Mouse (Mus musculus): ENCODE measurements at regions not wholly inside any gene's neighbourhood (a gene's known extent, or its start where the extent isn't known, plus 50 kb on each side); places are given as distances from the start of the nearest gene placed in this dataset.
A peak's percentile ranks its signal among the peaks of the same experiment; 100 is the strongest.
"Not testable (repeated sequence)": the region's sequence is repeated elsewhere in the genome, so short reads cannot be mapped to it uniquely, and the experiment has no call there.

DNA sequence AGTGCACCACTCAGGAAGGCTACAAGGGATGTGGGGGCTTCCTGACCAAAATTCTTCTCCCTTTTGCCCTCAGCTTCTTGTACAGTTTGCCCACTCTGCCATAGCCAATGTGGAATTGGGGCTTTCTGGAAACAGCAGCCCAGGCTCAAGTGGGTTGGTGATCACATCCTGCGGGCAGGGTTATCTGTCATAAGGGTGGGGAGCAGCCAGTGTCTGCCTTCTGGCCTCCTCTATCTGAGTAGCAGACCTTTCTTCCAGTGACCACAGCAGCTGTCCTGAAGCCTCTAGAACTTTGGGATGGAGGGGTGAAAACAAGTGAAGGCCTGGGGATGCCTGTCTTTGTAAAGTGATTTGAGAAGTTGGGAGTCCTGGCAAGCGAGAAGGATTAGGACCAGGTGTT is 228.2 kb downstream of the Bcl11a start:
- 85% methylated on average over 2 of the region's 2 CpGs for WGBS
- ATAC-seq = no peak
- H3K4me2 ChIP-seq (ENCODE audit: low read length) = no peak overlapping the region
- H3K9me3 ChIP-seq (ENCODE audit: control insufficient read depth, low read length) = 0 out of 2 replicates have a peak, but pooled peaks cover 3% of the 10 kb centered on the region
- H3K9ac ChIP-seq (replicated peaks; ENCODE audit: low read depth, low read length) = no peak overlapping the region
- no peaks in the 10 kb centered on the region for H3K27me3 ChIP-seq (replicated peaks; ENCODE audit: control insufficient read depth, insufficient read depth, low read length)
- no peak overlapping the region for H3K27ac ChIP-seq (ENCODE audit: low read length)
- no peak overlapping the region for H3K4me3 ChIP-seq (replicated peaks; ENCODE audit: low read length)
- H3K36me3 ChIP-seq (ENCODE audit: control insufficient read depth, insufficient read depth) = no peaks in the 10 kb centered on the region
- peaks cover 8% of the 10 kb centered on the region for H3K4me1 ChIP-seq (replicated peaks; ENCODE audit: control insufficient read depth, insufficient read depth, low read length)

DNA sequence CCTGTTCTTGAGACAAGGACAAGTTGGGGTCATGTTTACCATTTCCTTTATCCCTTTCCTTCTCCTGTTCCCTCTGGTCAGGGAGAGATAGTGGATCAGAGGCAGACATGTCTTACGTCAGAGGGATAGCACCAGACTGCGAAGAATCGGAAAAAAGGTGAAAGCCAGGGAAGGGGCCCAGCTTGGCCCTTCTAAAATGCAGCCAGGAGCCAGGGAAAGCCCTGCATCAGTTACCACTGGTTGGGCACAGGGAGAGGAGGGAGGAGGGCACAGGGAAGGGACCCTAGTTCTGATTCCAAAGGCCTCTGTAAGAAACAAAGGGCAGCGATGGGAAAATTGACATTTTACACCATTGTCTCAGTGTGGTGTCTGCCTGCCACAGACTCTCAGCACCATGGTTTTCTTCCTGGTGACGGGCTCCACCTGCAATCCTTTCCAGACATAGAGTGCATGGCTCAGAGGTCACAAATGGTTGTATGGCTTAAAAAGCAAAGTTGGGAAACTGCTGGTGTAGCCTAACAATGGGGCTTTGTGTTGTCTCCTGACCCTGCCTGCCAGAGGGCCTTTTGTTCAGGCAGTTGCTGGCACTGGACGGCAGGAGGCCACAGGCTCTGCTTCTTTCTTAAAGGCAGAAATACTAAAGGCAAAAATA is 229.9 kb downstream of the Bcl11a start:
- Histone ChIP-seq H3K4me3 (replicated peaks; ENCODE audit: low read length) (no peak overlapping the region), H3K4me1 (replicated peaks; ENCODE audit: control insufficient read depth, insufficient read depth, low read length) (peaks cover 8% of the 10 kb centered on the region), H3K9ac (replicated peaks; ENCODE audit: low read depth, low read length) (no peak overlapping the region), H3K27ac (ENCODE audit: low read length) (no peak overlapping the region), H3K9me3 (ENCODE audit: control insufficient read depth, low read length) (0 out of 2 replicates have a peak, but pooled peaks cover 3% of the 10 kb centered on the region), H3K4me2 (ENCODE audit: low read length) (no peak overlapping the region), H3K27me3 (replicated peaks; ENCODE audit: control insufficient read depth, insufficient read depth, low read length) (no peaks in the 10 kb centered on the region), H3K36me3 (ENCODE audit: control insufficient read depth, insufficient read depth) (no peaks in the 10 kb centered on the region)
- no peak for ATAC-seq
- WGBS = 29% methylated on average over 6 of the region's 6 CpGs

DNA sequence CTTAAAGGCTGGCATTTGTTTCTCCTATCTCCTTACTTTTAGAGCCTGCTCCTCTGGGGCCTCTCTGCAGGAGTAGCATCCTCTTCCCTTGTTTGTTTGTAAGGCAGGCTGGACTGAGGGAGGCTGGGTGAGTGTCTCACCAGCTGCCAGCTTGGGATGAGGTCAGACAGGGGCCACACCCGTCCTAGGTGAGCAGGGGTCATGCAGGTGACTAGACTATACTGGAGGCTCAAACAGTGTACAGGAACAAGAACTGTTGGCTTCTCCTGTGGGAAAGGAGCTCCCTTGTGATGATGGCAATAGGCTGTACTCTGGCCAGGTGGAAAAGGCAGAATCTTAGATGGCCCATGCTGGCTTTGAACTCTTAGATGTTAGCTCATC is 230.4 kb downstream of the Bcl11a start:
- Histone ChIP-seq H3K4me1 (replicated peaks; ENCODE audit: control insufficient read depth, insufficient read depth, low read length) (peaks cover 8% of the 10 kb centered on the region), H3K4me2 (ENCODE audit: low read length) (no peak overlapping the region), H3K27me3 (replicated peaks; ENCODE audit: control insufficient read depth, insufficient read depth, low read length) (no peaks in the 10 kb centered on the region), H3K27ac (ENCODE audit: low read length) (no peak overlapping the region), H3K36me3 (ENCODE audit: control insufficient read depth, insufficient read depth) (no peaks in the 10 kb centered on the region), H3K9me3 (ENCODE audit: control insufficient read depth, low read length) (0 out of 2 replicates have a peak, but pooled peaks cover 3% of the 10 kb centered on the region), H3K4me3 (replicated peaks; ENCODE audit: low read length) (no peak overlapping the region), H3K9ac (replicated peaks; ENCODE audit: low read depth, low read length) (no peak overlapping the region)
- WGBS = 7% methylated on average over 1 of the region's 1 CpGs
- ATAC-seq = no peak

DNA sequence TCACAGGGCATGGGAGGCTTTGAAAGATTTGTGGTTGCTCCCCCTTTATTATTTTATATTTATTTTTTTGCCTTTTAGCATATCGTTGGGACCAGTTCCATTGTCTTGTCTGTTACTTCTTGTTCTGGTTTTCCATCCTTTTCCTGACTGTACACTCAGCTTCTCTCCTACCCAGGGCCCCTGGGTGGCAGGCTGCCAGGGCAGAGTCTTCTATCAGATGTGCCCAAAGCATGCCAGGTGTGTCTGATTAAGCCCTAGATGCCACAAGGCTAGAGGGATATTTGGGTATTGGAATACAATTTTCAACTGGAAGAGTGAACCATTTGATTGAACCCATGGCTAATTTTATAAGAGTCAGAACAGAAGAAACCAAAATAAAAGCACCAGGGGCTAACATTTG is 236.2 kb downstream of the Bcl11a start:
- no peak overlapping the region for H3K9ac ChIP-seq (replicated peaks; ENCODE audit: low read depth, low read length)
- ATAC-seq = no peak
- H3K36me3 ChIP-seq (ENCODE audit: control insufficient read depth, insufficient read depth) = no peaks in the 10 kb centered on the region
- 80% methylated on average over 1 of the region's 1 CpGs for WGBS
- no peak overlapping the region for H3K4me3 ChIP-seq (replicated peaks; ENCODE audit: low read length)
- H3K27ac ChIP-seq (ENCODE audit: low read length) = no peak overlapping the region
- 0 out of 2 replicates have a peak, but pooled peaks cover 3% of the 10 kb centered on the region for H3K9me3 ChIP-seq (ENCODE audit: control insufficient read depth, low read length)
- H3K4me2 ChIP-seq (ENCODE audit: low read length) = no peak overlapping the region
- H3K4me1 ChIP-seq (replicated peaks; ENCODE audit: control insufficient read depth, insufficient read depth, low read length) = no peaks in the 10 kb centered on the region
- no peaks in the 10 kb centered on the region for H3K27me3 ChIP-seq (replicated peaks; ENCODE audit: control insufficient read depth, insufficient read depth, low read length)

DNA sequence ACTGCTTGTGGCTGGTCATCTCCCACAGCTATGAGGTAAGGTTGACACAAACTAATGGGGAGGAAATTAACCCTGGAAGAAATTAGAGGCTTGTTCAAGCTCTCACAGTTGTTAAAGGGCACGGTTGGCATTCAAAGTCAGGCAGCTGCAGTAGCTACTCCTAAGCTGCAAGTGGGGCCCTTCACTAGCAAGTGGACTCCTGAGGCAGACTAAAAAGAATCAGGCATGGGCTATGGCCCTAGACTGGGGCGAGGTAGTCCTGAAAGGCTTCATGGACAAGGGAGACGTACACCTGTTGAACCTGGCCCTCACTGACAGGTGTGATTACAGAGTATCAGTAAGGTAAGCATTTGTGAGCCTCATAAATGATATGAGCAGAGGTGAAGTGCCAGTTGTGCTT is 237.7 kb downstream of the Bcl11a start:
- Histone ChIP-seq H3K4me2 (ENCODE audit: low read length) (no peak overlapping the region), H3K27me3 (replicated peaks; ENCODE audit: control insufficient read depth, insufficient read depth, low read length) (no peaks in the 10 kb centered on the region), H3K27ac (ENCODE audit: low read length) (no peak overlapping the region), H3K9ac (replicated peaks; ENCODE audit: low read depth, low read length) (no peak overlapping the region), H3K36me3 (ENCODE audit: control insufficient read depth, insufficient read depth) (no peaks in the 10 kb centered on the region), H3K4me3 (replicated peaks; ENCODE audit: low read length) (no peak overlapping the region), H3K4me1 (replicated peaks; ENCODE audit: control insufficient read depth, insufficient read depth, low read length) (no peaks in the 10 kb centered on the region), H3K9me3 (ENCODE audit: control insufficient read depth, low read length) (no peaks in the 10 kb centered on the region)
- 88% methylated on average over 3 of the region's 3 CpGs for whole genome bisulfite sequencing
- ATAC-seq = no peak

DNA sequence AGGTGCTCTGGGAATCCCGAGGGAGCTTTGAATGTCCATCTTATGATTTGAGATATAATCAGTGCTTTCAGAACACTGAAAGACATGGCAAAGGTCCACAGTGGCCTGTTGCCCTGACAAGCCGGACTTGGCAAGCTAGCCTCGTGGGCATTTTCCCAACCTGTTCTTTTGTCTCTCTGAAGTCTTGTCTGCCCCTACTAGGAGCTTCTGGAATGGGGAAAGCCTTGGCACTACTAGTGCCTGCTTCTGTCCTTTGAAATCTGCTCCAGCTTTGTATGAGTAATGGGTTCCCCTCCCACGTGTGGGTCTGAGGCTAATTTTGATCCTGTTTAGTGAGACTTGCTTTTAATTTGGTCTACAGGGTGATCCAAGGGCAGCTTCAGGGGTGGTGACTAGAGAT is 238.3 kb downstream of the Bcl11a start:
- H3K36me3 ChIP-seq (ENCODE audit: control insufficient read depth, insufficient read depth) = no peaks in the 10 kb centered on the region
- H3K27ac ChIP-seq (ENCODE audit: low read length) = no peak overlapping the region
- 52% methylated on average over 4 of the region's 4 CpGs for WGBS
- H3K4me2 ChIP-seq (ENCODE audit: low read length) = no peak overlapping the region
- H3K9ac ChIP-seq (replicated peaks; ENCODE audit: low read depth, low read length) = no peak overlapping the region
- ATAC-seq = peak; percentile 69
- H3K27me3 ChIP-seq (replicated peaks; ENCODE audit: control insufficient read depth, insufficient read depth, low read length) = no peaks in the 10 kb centered on the region
- H3K4me1 ChIP-seq (replicated peaks; ENCODE audit: control insufficient read depth, insufficient read depth, low read length) = no peaks in the 10 kb centered on the region
- no peaks in the 10 kb centered on the region for H3K9me3 ChIP-seq (ENCODE audit: control insufficient read depth, low read length)
- H3K4me3 ChIP-seq (replicated peaks; ENCODE audit: low read length) = no peak overlapping the region

DNA sequence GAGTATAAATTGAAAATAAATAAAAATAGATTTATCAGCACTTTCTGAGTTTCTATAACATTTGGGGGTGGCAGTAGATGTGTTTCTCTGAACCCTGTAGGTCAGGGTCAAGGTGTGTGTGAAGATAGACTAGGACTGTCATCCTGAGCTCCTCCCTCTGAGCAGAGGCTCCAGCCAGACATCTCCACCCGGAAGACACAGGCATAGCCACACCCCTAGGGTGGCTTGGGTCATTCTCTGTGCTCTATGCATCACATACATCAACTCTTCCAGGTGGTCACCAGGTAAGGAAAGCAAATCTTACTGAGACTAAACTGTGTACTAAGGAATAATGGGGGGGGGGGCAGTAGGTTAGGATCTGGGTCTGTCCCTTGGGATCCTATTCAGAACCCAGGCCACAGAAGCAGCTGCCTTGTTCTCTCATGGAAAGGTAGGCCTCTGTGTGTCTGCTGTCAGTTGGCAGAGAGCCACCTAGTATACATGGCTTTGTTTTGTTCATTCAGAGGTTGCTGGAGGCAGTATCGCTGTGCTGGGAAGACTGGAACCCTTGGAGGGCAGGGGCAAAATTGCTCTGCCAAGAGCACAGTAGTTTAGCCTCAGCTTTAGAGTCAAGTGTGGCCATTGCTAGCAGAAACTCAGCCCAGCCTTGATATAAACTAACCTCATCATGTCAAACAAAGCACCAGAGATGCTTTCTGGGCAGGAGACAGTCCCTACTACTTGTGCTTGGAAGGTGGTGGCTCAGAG is 240.3 kb downstream of the Bcl11a start:
- no peak overlapping the region for H3K4me2 ChIP-seq (ENCODE audit: low read length)
- no peak overlapping the region for H3K27ac ChIP-seq (ENCODE audit: low read length)
- H3K36me3 ChIP-seq (ENCODE audit: control insufficient read depth, insufficient read depth) = no peaks in the 10 kb centered on the region
- no peaks in the 10 kb centered on the region for H3K4me1 ChIP-seq (replicated peaks; ENCODE audit: control insufficient read depth, insufficient read depth, low read length)
- H3K9me3 ChIP-seq (ENCODE audit: control insufficient read depth, low read length) = no peaks in the 10 kb centered on the region
- no peak for ATAC-seq
- no peak overlapping the region for H3K4me3 ChIP-seq (replicated peaks; ENCODE audit: low read length)
- H3K9ac ChIP-seq (replicated peaks; ENCODE audit: low read depth, low read length) = no peak overlapping the region
- H3K27me3 ChIP-seq (replicated peaks; ENCODE audit: control insufficient read depth, insufficient read depth, low read length) = no peaks in the 10 kb centered on the region
- 65% methylated on average over 2 of the region's 2 CpGs for WGBS

DNA sequence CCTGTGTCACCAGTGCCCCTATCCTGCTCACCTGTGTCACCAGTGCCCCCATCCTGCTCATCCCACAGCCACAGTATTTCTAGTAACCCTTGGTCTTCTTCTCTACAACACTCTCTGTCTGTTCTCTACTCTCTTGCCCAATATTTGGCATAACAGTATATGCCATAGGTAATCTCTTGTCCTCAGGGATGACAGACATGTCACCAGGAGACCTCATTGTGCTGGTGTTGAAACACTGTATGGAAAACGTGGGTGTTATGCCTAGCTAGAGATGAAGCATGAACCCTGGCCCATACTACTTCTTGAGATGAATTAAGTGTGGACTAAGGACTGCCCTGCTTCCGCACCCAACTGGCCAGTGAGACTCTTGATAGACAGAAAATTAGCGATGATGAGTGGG is 241.4 kb downstream of the Bcl11a start:
- 85% methylated on average over 3 of the region's 3 CpGs for WGBS
- Histone ChIP-seq H3K4me2 (ENCODE audit: low read length) (no peak overlapping the region), H3K36me3 (ENCODE audit: control insufficient read depth, insufficient read depth) (no peaks in the 10 kb centered on the region), H3K4me3 (replicated peaks; ENCODE audit: low read length) (no peak overlapping the region), H3K9me3 (ENCODE audit: control insufficient read depth, low read length) (no peaks in the 10 kb centered on the region), H3K9ac (replicated peaks; ENCODE audit: low read depth, low read length) (no peak overlapping the region), H3K4me1 (replicated peaks; ENCODE audit: control insufficient read depth, insufficient read depth, low read length) (no peaks in the 10 kb centered on the region), H3K27ac (ENCODE audit: low read length) (no peak overlapping the region), H3K27me3 (replicated peaks; ENCODE audit: control insufficient read depth, insufficient read depth, low read length) (no peaks in the 10 kb centered on the region)
- ATAC-seq = no peak

DNA sequence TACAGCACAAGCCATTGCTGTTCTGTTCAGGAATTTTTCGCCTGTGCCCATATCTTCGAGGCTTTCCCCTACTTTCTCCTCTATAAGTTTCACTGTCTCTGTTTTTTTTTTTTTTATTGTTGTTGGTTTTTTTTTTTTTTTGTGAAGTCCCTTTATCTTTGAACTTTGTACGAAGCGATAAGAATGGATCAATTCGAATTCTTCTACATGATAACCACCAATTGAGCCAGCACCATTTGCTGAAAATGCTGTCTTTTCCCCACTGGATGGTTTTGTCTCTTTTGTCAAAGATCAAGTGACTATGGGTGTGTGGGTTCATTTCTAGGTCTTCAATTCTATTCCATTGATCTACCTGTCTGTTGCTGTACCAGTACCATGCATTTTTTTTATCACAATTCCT is 244.6 kb downstream of the Bcl11a start:
- WGBS = 90% methylated on average over 5 of the region's 5 CpGs
- not testable (repeated sequence) for H3K4me1 ChIP-seq (replicated peaks; ENCODE audit: control insufficient read depth, insufficient read depth, low read length); H3K4me3 ChIP-seq (replicated peaks; ENCODE audit: low read length); H3K9ac ChIP-seq (replicated peaks; ENCODE audit: low read depth, low read length); H3K9me3 ChIP-seq (ENCODE audit: control insufficient read depth, low read length); ATAC-seq; H3K27ac ChIP-seq (ENCODE audit: low read length); H3K36me3 ChIP-seq (ENCODE audit: control insufficient read depth, insufficient read depth); H3K4me2 ChIP-seq (ENCODE audit: low read length); H3K27me3 ChIP-seq (replicated peaks; ENCODE audit: control insufficient read depth, insufficient read depth, low read length)
